Mouse (Mus musculus) spleen, postnatal 36 days (tissue): ENCODE measurements at regions not wholly inside any gene's neighbourhood (a gene's known extent, or its start where the extent isn't known, plus 50 kb on each side); places are given as distances from the start of the nearest gene placed in this dataset.

Experiments
- DNase-seq, 2 experiments: peaks; one replicate each; pipeline ENCODE4 v3.0.0; 2022; ENCODE audit warnings: low spot score in 2 of 2, mixed read lengths in 1 of 2

- no peak for DNase-seq
Observed at GRCm38 (mm10) chr4:91180241-91181096, 220.1 kb downstream of the Elavl2 start.

- DNase-seq: no peak
Observed at GRCm38 (mm10) chr4:91164280-91165121, 236.1 kb downstream of the Elavl2 start.

- DNase-seq: no peak
Observed at GRCm38 (mm10) chr4:91157047-91157446, 243.5 kb downstream of the Elavl2 start.

GRCm38 (mm10) chr4:91144666-91145065 is 255.9 kb downstream of the Elavl2 start:
- no peak for DNase-seq

- no peak for DNase-seq
Observed at GRCm38 (mm10) chr4:91143906-91144305, 256.7 kb downstream of the Elavl2 start.

GRCm38 (mm10) chr4:91135327-91135726 is 265.3 kb downstream of the Elavl2 start:
- DNase-seq: peak in 1 of 2 experiments; percentile 1

GRCm38 (mm10) chr4:91132266-91132665 is 268.3 kb downstream of the Elavl2 start:
- no peak for DNase-seq

GRCm38 (mm10) chr4:91120277-91120676 is 280.3 kb downstream of the Elavl2 start:
- DNase-seq: no peak

GRCm38 (mm10) chr4:91116807-91117609 is 283.6 kb downstream of the Elavl2 start:
- DNase-seq: no peak

GRCm38 (mm10) chr4:91111684-91112681 is 288.6 kb downstream of the Elavl2 start:
- DNase-seq: no peak

GRCm38 (mm10) chr4:91096086-91096485 is 304.5 kb downstream of the Elavl2 start:
- DNase-seq: no peak

- DNase-seq: no peak
Observed at GRCm38 (mm10) chr4:91094382-91094781, 306.2 kb downstream of the Elavl2 start.

GRCm38 (mm10) chr4:91093885-91094284 is 306.7 kb downstream of the Elavl2 start:
- DNase-seq: no peak

- DNase-seq: no peak
Observed at GRCm38 (mm10) chr4:91092323-91092722, 308.3 kb downstream of the Elavl2 start.

- no peak for DNase-seq
Observed at GRCm38 (mm10) chr4:91091910-91092309, 308.7 kb downstream of the Elavl2 start.

- no peak for DNase-seq
Observed at GRCm38 (mm10) chr4:91083950-91084349, 316.6 kb downstream of the Elavl2 start.

- DNase-seq: no peak
Observed at GRCm38 (mm10) chr4:91081447-91081846, 319.1 kb downstream of the Elavl2 start.

GRCm38 (mm10) chr4:91080620-91081441 is 319.8 kb downstream of the Elavl2 start:
- no peak for DNase-seq

GRCm38 (mm10) chr4:91071263-91071662 is 329.3 kb downstream of the Elavl2 start:
- no peak for DNase-seq

- no peak for DNase-seq
Observed at GRCm38 (mm10) chr4:91060933-91061332, 339.7 kb downstream of the Elavl2 start.
